Mouse (Mus musculus): ENCODE results near the gene Stat6.

The Stat6 gene

GRCm38 (mm10) chr10:127642772-127643552, at the start of gene Stat6:
Gene Stat6 (plus strand): TSS chr10:127642986.
- peak; percentile 50 for DNase-seq (ENCODE audit: low spot score)

- peak; percentile 49 for DNase-seq (ENCODE audit: low spot score)
Measured at GRCm38 (mm10) chr10:127594405-127594804, 48.4 kb upstream of the Stat6 start.

DNA sequence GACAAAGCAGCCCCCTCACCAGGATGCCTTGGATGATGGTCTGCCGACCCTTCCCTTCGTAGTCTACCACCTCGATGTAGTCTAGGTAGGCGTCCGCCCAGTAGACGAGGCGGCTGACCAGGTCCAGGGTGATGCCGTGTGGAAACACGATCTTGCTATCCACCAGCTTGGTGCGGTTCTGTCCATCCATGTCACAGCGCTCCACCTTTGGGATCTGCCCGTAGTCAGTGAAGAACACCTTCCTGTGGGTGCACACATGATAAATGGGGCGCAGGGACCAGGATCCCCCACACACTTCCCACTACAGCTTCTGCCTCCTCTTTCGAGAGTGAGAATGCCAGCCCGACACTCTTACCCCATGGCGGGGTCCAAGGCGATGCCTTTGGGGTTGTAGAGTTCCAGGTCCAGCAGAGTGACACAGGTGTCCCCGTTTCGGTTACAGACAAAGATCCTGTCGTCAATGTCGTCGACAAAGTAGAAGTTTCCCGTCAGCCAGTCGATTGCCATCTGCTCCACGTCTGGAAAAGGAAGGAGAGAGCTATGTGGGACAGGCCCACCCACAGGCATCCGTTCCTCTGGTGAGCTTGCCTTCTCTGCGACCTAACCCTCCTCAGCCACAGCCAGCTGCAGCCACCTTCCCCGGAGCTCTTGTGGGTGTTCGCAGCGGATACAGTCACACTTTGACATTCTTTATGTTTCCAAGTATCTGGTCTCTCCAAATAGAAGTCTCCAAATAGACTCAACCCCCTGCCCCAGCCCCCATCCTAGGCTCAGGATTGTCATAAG, 47.7 kb upstream of the Stat6 start:
- DNase-seq (ENCODE audit: low spot score) = no peak

GRCm38 (mm10) chr10:127596321-127596941, 46.4 kb upstream of the Stat6 start:
- DNase-seq (ENCODE audit: low spot score) = peak; percentile 62

DNA sequence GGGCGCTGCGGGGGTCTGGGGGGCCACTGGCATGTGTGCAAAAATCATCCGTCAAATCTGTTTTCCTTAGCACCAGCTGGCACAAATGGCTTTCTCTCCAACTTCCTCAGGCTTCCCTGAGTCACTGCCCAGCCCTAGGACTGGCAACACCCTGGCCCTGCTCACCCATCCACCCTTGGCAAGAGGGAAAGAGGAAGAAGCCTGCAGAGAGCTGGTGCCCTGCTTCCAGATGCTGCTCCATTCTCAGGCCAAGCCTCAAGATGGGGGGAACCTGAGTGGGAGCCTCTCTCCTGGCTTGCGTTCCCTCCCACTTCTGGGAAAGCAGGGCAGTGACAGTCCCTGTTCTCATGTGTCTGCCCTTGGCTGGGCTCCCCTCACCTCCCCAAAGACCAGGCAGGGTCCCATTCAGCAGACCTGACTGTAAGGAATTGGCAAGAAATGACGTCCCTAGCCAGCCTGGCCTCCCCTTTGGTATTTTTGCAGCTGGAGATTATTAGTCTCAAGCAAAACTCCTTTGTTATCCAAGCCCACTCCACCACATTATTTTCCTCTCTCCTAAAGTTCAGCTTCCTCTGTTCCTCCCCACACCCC, 45.4 kb upstream of the Stat6 start:
- no peak for DNase-seq (ENCODE audit: low spot score)

DNA sequence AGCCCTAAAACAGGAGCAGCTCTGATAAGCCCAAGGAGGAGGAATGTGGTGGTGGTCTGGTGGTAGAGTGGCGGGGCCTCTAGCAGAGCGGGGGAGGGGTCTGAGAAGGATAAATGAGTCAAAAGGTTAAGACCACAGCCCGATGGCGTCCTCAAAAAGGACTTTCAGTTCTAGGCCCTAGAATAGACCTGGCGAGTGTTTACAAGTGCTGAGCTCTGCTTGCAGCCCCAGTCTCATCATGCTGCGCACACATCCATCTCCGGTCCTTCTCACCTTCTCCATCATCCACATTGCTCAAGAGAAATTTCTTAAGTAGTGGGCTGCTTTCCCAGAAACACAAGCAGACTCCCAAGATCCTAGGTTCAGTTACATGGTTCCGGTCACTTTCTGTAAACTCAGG, 44.2 kb upstream of the Stat6 start:
- no peak for DNase-seq (ENCODE audit: low spot score)

GRCm38 (mm10) chr10:127599252-127599651, 43.5 kb upstream of the Stat6 start:
- DNase-seq (ENCODE audit: low spot score) = no peak

- peak; percentile 86 for DNase-seq (ENCODE audit: low spot score)
Measured at GRCm38 (mm10) chr10:127599779-127600541, 42.8 kb upstream of the Stat6 start.

DNA sequence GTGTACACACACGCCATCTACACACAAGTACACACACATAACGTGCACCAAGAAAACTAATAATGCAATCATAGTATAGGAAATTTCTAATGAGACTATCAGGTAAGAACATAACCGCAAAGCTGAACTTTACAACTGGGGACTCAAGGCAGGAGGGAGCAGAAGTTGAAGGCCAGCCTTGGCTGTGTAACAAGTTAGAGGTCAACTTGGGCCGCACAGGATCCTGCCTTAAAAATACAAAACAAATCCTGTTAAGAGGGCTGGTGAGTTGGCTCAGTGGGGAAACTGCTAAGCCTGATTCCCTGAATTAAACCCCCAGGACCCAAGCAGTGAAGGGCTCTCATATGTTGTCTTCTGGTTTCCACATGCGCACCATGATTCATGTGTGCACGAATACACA, 40.6 kb upstream of the Stat6 start:
- DNase-seq (ENCODE audit: low spot score) = no peak

DNA sequence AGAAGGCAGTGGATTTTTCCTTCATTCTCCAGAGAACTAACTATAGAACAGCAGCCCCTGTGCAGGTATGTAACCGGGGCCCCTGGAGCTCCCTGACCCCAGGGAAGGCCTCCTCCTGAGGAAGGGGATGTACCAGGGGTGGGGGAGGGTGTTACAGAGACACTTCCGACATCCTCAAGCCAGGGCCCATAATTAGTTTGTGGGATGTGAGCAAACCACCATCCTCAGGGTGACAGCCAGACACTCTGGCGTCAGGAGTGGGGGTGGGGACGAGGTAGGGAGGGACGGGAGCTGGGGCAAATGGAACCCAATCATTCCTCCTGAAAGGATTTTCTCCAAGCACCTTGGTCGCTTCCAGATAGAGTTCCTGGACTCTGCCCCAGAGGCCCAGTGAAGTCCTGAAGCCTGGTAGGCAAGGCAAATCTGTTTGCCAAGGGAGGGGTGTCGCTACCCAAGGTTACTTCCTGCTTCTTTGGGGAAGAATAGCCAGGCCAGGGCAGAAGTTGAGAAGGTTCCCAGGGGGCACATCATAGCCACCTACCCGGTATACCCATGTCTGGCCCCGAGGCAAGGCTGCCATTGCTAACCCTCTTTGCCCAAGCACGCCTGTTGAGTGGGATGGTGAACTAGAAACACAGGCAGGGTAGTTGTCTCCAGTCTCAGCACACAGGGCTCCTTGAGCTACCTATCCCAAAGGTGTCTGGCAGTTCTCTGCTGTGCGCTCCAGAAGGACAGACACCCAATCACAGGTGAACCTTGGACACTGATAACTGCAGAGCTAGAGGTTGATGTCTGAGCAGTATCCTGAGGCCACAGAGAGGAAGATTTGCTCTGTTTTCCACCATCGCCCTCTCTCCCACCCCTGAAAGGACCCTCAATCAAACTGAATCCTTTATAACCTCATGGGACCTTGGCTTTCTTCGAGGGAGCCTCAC, 39.1 kb upstream of the Stat6 start:
- no peak for DNase-seq (ENCODE audit: low spot score)

GRCm38 (mm10) chr10:127604465-127605250, 38.1 kb upstream of the Stat6 start:
- DNase-seq (ENCODE audit: low spot score) = no peak

DNA sequence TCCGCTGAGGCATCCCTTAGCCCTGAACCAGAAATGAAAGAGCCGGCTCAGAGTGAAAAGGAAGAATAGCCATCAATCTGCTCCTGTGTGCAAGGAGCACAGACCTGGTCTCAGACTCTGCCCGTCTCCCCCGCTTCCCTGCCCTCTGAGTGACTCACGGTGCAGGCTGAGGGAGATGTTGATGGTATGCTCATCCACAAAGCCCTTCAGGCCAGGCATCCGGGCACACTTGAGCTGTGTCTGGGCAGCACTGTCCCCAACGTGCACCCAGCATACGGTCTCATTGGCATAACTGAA, 37.6 kb upstream of the Stat6 start:
- DNase-seq (ENCODE audit: low spot score) = no peak

DNA sequence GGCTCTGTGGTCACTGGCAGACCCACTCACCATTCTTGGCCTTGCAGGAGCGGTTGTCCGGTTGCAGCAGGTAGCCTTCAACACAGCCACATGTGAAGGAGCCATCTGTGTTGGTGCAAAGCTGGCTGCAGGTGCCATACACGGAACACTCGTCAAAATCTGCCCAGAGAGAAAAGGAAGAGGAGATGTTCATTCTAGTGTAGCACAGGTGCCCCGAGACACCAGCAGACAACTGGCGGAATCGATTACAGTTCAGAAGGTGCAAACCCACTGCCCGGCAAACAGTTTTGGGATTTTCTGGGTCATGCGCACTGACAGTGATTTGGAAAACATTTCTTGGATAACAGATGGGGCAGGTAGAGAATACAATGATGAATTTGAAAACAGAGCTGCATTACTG, 37.0 kb upstream of the Stat6 start:
- no peak for DNase-seq (ENCODE audit: low spot score)

DNA sequence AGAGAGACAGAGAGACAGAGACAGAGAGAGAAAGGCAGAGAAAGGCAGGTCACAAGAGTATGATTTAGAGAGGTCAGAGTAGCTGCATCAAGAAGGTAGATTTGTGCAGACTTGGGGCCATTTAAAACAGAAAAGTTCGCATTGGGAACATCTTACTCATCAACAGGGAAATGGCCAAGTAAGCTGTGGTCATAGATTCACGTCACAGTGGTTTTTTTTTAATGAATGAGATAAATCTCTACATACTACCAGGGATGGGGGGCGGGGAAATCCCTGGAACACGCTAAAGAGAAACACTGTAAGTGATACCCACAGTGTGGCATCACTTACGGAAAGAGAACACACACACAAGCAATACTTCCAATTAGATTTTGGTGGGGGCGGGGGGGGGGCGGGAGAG, 35.7 kb upstream of the Stat6 start:
- no peak for DNase-seq (ENCODE audit: low spot score)

DNA sequence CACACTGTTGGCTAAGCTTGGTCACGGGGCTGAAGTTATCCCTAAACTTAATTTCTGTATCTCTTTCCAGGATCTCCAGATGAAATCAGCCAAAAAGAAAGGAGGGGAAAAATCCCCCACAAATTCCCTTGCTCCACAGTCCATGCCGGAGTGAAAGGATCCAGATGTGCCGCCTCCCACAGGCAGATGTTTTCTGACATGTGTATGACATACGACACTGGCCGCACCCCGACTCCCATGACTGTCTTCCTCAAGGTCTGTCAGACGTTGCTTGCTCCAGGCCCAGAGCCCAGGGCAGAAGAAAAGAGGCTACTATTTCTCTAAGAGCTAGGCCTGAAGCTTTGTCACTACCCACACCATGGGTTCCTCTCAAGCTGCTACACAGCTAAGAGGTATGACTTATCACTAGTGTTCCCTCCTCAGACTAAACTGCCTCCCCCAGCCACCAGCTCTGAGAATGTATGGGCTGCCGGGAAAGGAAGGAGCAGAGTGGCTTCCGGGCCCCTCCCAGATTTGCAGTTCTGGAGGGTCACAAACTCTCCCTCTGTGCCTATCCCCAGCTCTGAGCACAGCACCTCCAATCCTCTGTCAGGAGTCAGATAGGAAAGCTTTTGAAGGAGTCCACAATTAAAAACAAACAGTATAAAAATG, 33.2 kb upstream of the Stat6 start:
- no peak for DNase-seq (ENCODE audit: low spot score)

DNA sequence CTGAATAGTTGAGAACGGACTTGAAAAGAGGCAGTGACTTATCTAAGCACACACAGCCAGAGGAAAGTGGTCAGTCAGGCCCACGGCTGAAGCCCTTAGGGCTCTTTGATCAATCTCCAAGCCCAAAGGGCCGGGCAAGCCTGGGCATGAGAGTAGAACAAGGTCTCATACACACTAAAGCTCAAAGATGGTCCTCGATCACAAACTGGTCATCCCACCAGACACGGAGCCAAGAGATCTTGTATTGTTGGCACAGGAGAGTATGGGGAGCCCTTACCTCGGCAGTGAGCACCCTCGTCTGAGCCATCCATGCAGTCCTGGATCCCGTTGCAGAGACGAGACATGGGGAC, 32.7 kb upstream of the Stat6 start:
- no peak for DNase-seq (ENCODE audit: low spot score)

DNA sequence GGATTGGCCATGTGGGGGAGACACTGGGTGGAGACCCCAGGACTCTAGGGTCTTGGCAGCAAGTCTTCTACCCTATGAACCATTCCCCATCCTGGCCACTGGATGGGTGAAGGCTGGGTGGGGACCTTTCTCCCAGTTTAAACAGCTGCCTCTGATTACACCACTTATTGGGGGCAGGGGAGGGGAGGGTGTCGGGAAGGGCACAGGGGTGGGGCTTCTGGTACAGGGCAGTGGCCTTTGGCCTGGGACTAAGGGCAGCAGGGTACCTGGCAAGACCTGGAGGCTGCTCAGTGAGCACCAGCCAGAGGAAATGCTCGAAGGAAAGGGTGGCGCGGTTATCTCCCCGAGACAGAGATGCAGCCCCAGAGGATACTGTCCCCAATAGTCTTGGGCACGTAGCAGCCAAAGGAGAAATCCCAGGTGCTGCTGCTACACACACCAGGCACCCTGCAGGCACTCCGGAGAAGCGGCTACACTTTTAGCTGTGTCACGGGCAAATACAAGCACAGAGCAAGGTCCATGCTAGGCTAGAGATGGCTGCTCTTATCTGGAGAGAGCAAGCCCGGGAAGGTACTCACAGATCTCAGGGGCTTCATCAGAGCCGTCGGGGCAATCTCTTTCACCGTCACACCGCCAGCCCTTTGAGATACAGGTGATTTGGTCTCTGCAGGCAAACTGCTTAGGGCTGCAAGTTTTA, 30.6 kb upstream of the Stat6 start:
- DNase-seq (ENCODE audit: low spot score) = no peak

- DNase-seq (ENCODE audit: low spot score) = no peak
Measured at GRCm38 (mm10) chr10:127614236-127615033, 28.4 kb upstream of the Stat6 start.
